ENCODE assay signal across 30 mouse cellular contexts in the genomic region with DNA sequence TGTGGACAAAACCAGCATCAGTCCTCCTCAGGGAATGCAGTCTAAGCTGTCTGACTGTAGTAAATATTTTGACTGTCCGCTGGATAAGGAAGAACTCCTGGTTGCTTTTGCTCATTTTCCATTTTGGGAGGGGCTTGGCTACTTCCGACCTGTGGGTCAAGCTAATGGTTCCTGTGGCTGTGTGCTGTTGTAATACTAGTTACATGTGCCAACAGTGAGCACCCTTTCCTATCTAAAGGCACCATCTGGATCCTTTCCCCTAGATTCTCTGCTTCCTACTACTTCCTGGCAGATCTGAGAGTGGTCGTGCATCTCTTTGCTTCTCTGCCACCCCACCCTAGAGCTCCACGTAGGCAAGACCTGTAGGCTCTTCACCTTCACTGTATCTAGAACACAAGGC. TPM values are rescaled to one million over a fixed set of nuclear protein-coding genes. Genes with fewer than 3 reads are reported as not detected.
DNase-seq lines count a peak whose midpoint lies in the region; ATAC-seq and TF ChIP-seq lines count a peak whose summit lies in the region.
"Had no signal": no experiment of that assay in that cellular context is flagged by ENCODE, and none has a peak within 500 bp of the region (broad histone marks: within the 10 kb centered on the region; RNA-seq: fewer than 3 reads in every experiment).

No protein-coding gene starts in this region.

- H3K27ac ChIP-seq in gastrocnemius, adult 2 months = no peak overlapping the region
- H3K27ac ChIP-seq: forebrain, embryonic 10.5 days; forebrain, embryonic 13.5 days; heart, adult 2 months; heart, embryonic 10.5 days; heart, embryonic 13.5 days; hindbrain, embryonic 10.5 days; hindbrain, embryonic 13.5 days; hindbrain, postnatal 0 days had no signal

- DNase-seq in 416B (ENCODE audit: low read depth) = peak; percentile 83
- DNase-seq in kidney, adult 8-10 months = no peak
- no peak for DNase-seq in heart, postnatal 14 days
- no peak for DNase-seq in gastrocnemius, adult 2 months
- DNase-seq: adrenal gland, adult 8-10 months; adrenal gland, postnatal 25 days; B cell, adult 2 months; cerebellum, adult 11-12 months; cerebellum, adult 8-10 months; cerebellum, postnatal 10 days; cerebellum, postnatal 36 days; gastrocnemius, postnatal 14 days; heart, adult 2 months had no signal

- intact Hi-C loops in heart, postnatal 14 days (cut with DNase I) = loop anchor here (10.0 kb wide), 1 partner anchor 103 kb away; no protein-coding TSS in a partner anchor
- intact Hi-C loops in gastrocnemius, adult 2 months (cut with DNase I) = no loop called here

- no peak for TF ChIP-seq CTCF in gastrocnemius, adult 2 months (IDR thresholded peaks at IDR 0.05)

- ATAC-seq in common myeloid progenitor, adult 5-6 weeks (replicated peaks; ENCODE audit: low read depth, poor library complexity, severe bottlenecking) = peak; percentile 26; the same call in 1 of the 2 replicates
- ATAC-seq in megakaryocyte, adult 5-6 weeks (ENCODE audit: poor library complexity, severe bottlenecking) = peak; percentile 51
- ATAC-seq: forebrain, embryonic 13.5 days; forebrain, embryonic 16.5 days; hindbrain, postnatal 0 days; inflammation-experienced regulatory T-cells, adult 6 months; intestine, embryonic 16.5 days; Patski had no signal

- no peak overlapping the region for H3K4me3 ChIP-seq in gastrocnemius, adult 2 months
- H3K4me3 ChIP-seq: forebrain, embryonic 10.5 days; forebrain, embryonic 13.5 days; heart, adult 2 months; heart, embryonic 10.5 days; heart, embryonic 13.5 days; hindbrain, embryonic 10.5 days; hindbrain, embryonic 13.5 days had no signal

RNA-seq across cellular contexts. Expression of a gene that starts 7.3 kb away (rescaled TPM):
- 14.0 and 19.0 TPM in 2 replicates for total RNA-seq in common myeloid progenitor, adult 5-6 weeks (2017)
- total RNA-seq in megakaryocyte, adult 5-6 weeks (2015) = 5.1 and 6.8 TPM in 2 replicates
- total RNA-seq in megakaryocyte, adult 5-6 weeks (2017) = 9.0 and 13.2 TPM in 2 replicates
- total RNA-seq in heart, postnatal 14 days (2021) = 10 to 100 TPM; 24.6 to 25.4 TPM
- total RNA-seq in gastrocnemius, adult 2 months (2021) = 10 to 100 TPM; 15.0 to 21.3 TPM

RNA-seq across cellular contexts. Expression of a gene that starts 43.8 kb away (rescaled TPM):
- not detected in 2 replicates for total RNA-seq in common myeloid progenitor, adult 5-6 weeks (2017)
- not detected in 2 replicates for total RNA-seq in megakaryocyte, adult 5-6 weeks (2015)
- total RNA-seq in megakaryocyte, adult 5-6 weeks (2017) = not detected in 2 replicates
- not detected for total RNA-seq in heart, postnatal 14 days (2021)
- total RNA-seq in gastrocnemius, adult 2 months (2021) = not detected
- total RNA-seq: adrenal gland, adult 8-10 months; adrenal gland, postnatal 25 days; CH12.LX; gastrocnemius, adult 18-20 months; gastrocnemius, postnatal 14 days; gastrocnemius, postnatal 4 days; heart, adult 2 months; heart, postnatal 25 days; hindbrain, postnatal 0 days had no signal
